Mouse (Mus musculus): ENCODE measurements around the gene Dock2.

DNA sequence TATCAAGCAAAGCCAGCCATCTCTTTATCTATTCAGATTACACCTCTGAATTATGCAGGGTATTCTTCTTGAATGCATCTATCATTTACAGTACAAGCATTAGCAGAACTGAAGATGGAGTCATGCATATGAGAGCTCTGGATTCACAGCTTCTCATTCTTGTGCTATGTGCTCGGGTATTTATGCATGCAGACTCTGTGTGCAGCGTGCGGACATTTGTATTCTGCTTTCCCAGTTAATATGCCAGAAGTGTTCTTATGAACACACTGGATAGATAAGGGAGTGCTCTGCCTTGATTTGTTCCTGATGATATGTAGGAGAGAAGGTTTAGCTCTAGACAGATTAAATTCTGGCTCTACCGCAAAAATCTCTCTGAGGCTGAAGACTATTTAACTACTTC is 333.7 kb downstream of the Dock2 start:
- no peak for TF ChIP-seq CTCF (IDR thresholded peaks at IDR 0.05; ENCODE audit: low read depth)
- no peak for TF ChIP-seq EP300 (IDR thresholded peaks at IDR 0.05; ENCODE audit: low read depth)
